Mouse (Mus musculus) heart, postnatal 0 days (tissue): ENCODE data around the gene Atg7.

Source experiments
- CTCF ChIP-seq: IDR thresholded peaks from 2 replicates; pipeline ENCODE4 v1.5.1; 2016; ENCODE audit warnings: antibody characterized with exemption, control low read depth, low read depth
- EP300 ChIP-seq: IDR thresholded peaks from 2 replicates; pipeline ENCODE4 v1.6.1; 2016; ENCODE audit warnings: antibody characterized with exemption, low read depth

DNA sequence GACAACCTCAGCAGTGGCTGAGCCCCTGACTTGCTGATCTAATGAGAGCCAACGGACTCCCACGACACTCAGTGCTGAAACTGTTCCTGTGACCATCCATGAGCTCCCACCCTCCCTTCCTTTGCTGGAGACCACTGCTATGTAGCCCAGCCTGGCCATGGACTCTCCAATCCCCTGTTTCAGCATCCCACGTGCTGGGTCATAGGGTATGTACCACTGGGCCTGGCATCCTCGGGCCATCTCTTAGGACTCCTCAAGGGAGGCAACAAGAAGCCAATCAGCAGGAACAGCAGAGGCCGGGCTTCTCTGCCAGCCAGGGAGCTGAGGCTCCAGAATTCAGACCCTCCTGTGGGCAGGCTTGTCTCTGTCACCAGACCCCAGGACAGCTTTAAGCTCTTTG is 239.3 kb downstream of the Atg7 start:
- TF ChIP-seq CTCF (no peak), EP300 (no peak)
